In the genomic region with DNA sequence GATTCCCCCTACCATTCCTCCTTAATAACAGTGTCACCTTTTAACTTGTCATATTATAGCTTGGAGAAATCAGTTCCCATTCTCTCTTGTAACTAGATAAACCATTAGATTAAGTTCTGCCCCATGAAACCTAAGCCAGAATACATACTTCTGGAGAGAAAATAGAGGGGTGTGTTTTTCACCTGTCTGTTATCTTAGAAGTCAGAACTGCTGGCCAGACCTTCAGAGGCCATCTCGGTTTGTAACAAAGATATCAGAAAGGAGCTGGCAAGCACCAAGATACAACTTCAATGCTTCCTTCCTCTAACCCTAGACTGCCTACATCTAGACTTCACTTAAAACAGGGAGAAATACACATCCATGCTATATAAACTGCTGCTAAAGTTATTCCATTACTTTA, we compare ENCODE assay signal across 1 mouse cellular context.
TF ChIP-seq lines count a peak whose summit lies in the region.

No protein-coding gene starts in this region.

TF ChIP-seq in MEL, 35 proteins besides CTCF, POLR2A, EP300 and RAD21 (continued from another document):
- TF ChIP-seq USF2 (IDR thresholded peaks at IDR 0.05; ENCODE audit: borderline replicate concordance in 1 of 2, insufficient read depth in 1 of 2, low read depth in 1 of 2, low read length in 2 of 2) (no peak), JUND (IDR thresholded peaks at IDR 0.05; ENCODE audit: low read depth, low read length) (no peak), MEF2A (IDR thresholded peaks at IDR 0.05; ENCODE audit: extremely low read depth, insufficient replicate concordance, low read depth, low read length, poor library complexity, severe bottlenecking) (no peak), MAFK (IDR thresholded peaks at IDR 0.05; ENCODE audit: borderline replicate concordance, low read depth, low read length) (no peak), HCFC1 (IDR thresholded peaks at IDR 0.05; ENCODE audit: low read depth, low read length) (no peak), TBP (IDR thresholded peaks at IDR 0.05; ENCODE audit: low read depth, low read length) (no peak), CHD2 (IDR thresholded peaks at IDR 0.05; ENCODE audit: low read length) (no peak)
